Comparison of ENCODE assay signal across 23 mouse cellular contexts in genomic region chr6:55131301-55131700, GRCm38 (mm10). TPM values are rescaled to one million over a fixed set of nuclear protein-coding genes. Genes with fewer than 3 reads are reported as not detected.
DNase-seq lines count a peak whose midpoint lies in the region; ATAC-seq and TF ChIP-seq lines count a peak whose summit lies in the region.
"Had no signal": no experiment of that assay in that cellular context is flagged by ENCODE, and none has a peak within 500 bp of the region (broad histone marks: within the 10 kb centered on the region; RNA-seq: fewer than 3 reads in every experiment).

No protein-coding gene starts in this region.

- DNase-seq in gastrocnemius, adult 18-20 months (ENCODE audit: low spot score), result peak; percentile 48
- no peak for DNase-seq in gastrocnemius, postnatal 4 days (ENCODE audit: low spot score in 2 of 2)
- no peak for DNase-seq in heart, postnatal 4 days
- no peak for DNase-seq in heart, adult 18-20 months
- DNase-seq in lung, adult 2 months, result no peak
- DNase-seq: cerebellum, adult 11-12 months; cerebellum, adult 9-10 months; cerebellum, postnatal 25 days; gastrocnemius, postnatal 25 days; kidney, adult 11 months; kidney, adult 9 months had no signal

- TF ChIP-seq POLR2A in lung, adult 2 months (IDR thresholded peaks at IDR 0.05; ENCODE audit: borderline replicate concordance, extremely low read depth, low read depth, low read length), result no peak

- peaks cover 31% of the 10 kb centered on the region for H3K4me1 ChIP-seq in heart, embryonic 11.5 days (ENCODE audit: control insufficient read depth, insufficient read depth, low read length)
- H3K4me1 ChIP-seq in heart, embryonic 15.5 days (replicated peaks), result peaks cover 40% of the 10 kb centered on the region
- H3K4me1 ChIP-seq in lung, embryonic 15.5 days, result peaks cover 11% of the 10 kb centered on the region; the same call in 1 of the 2 replicates
- no peaks in the 10 kb centered on the region for H3K4me1 ChIP-seq in lung, adult 2 months (ENCODE audit: control insufficient read depth, insufficient read depth, low read length)
- H3K4me1 ChIP-seq: forebrain, embryonic 15.5 days; hindbrain, embryonic 13.5 days had no signal

- TF ChIP-seq CTCF in lung, adult 2 months (IDR thresholded peaks at IDR 0.05; ENCODE audit: insufficient read depth, low read length), result no peak

- no peak for ATAC-seq in heart, embryonic 11.5 days (replicated peaks; ENCODE audit: insufficient number of reproducible peaks, low FRiP score, low TSS enrichment)
- no peak for ATAC-seq in heart, embryonic 15.5 days (replicated peaks; ENCODE audit: insufficient number of reproducible peaks, insufficient read depth, low FRiP score, low read depth)
- no peak for ATAC-seq in lung, embryonic 15.5 days (ENCODE audit: borderline replicate concordance, extremely low read depth, low FRiP score, low TSS enrichment)
- ATAC-seq: activated CD4-positive, CD25-positive, alpha-beta regulatory T cell, adult 4 months; forebrain, embryonic 15.5 days; hindbrain, postnatal 0 days; Patski had no signal

- WGBS in heart, embryonic 11.5 days (ENCODE audit: insufficient replicate concordance), result 72% methylated on average over 4 of the region's 4 CpGs
- 72% methylated on average over 4 of the region's 4 CpGs for WGBS in heart, embryonic 15.5 days
- WGBS in lung, embryonic 15.5 days, result 73% methylated on average over 4 of the region's 4 CpGs
- 76% methylated on average over 4 of the region's 4 CpGs for WGBS in lung, adult 2 months

- no peak overlapping the region for H3K4me2 ChIP-seq in heart, embryonic 11.5 days
- peak overlapping the region; percentile 29 for H3K4me2 ChIP-seq in heart, embryonic 15.5 days
- H3K4me2 ChIP-seq in lung, embryonic 15.5 days, result no peak overlapping the region
- H3K4me2 ChIP-seq: embryonic facial prominence, embryonic 12.5 days; forebrain, embryonic 15.5 days; hindbrain, embryonic 13.5 days had no signal

- H3K9me3 ChIP-seq in heart, embryonic 11.5 days (replicated peaks; ENCODE audit: control insufficient read depth, low read length), result no peaks in the 10 kb centered on the region
- no peaks in the 10 kb centered on the region for H3K9me3 ChIP-seq in heart, embryonic 15.5 days (replicated peaks)
- no peaks in the 10 kb centered on the region for H3K9me3 ChIP-seq in lung, embryonic 15.5 days
- H3K9me3 ChIP-seq: embryonic facial prominence, embryonic 12.5 days; forebrain, embryonic 15.5 days; hindbrain, embryonic 13.5 days had no signal

- H3K27ac ChIP-seq in heart, embryonic 11.5 days (ENCODE audit: low read depth, low read length), result peak overlapping the region; percentile 8; the same call in 1 of the 2 replicates
- peak overlapping the region; percentile 72 for H3K27ac ChIP-seq in heart, embryonic 15.5 days
- H3K27ac ChIP-seq in lung, embryonic 15.5 days, result 0 out of 2 replicates have a peak overlapping the region, but pooled peaks have one; percentile 26
- H3K27ac ChIP-seq: embryonic facial prominence, embryonic 12.5 days; forebrain, embryonic 15.5 days; hindbrain, embryonic 13.5 days; hindbrain, postnatal 0 days; kidney, postnatal 0 days had no signal

- H3K9ac ChIP-seq in heart, embryonic 11.5 days (ENCODE audit: low read depth, low read length), result no peak overlapping the region
- no peak overlapping the region for H3K9ac ChIP-seq in heart, embryonic 15.5 days
- no peak overlapping the region for H3K9ac ChIP-seq in lung, embryonic 15.5 days
- H3K9ac ChIP-seq: embryonic facial prominence, embryonic 12.5 days; forebrain, embryonic 15.5 days; hindbrain, embryonic 13.5 days had no signal

- no peak overlapping the region for H3K4me3 ChIP-seq in heart, embryonic 11.5 days (ENCODE audit: low read depth, low read length)
- H3K4me3 ChIP-seq in heart, embryonic 15.5 days, result peak overlapping the region; percentile 11; the same call in 1 of the 2 replicates
- H3K4me3 ChIP-seq in lung, embryonic 15.5 days, result no peak overlapping the region
- no peak overlapping the region for H3K4me3 ChIP-seq in lung, adult 2 months (replicated peaks; ENCODE audit: extremely low read depth, low read depth, low read length)
- H3K4me3 ChIP-seq: embryonic facial prominence, embryonic 12.5 days; forebrain, embryonic 15.5 days; hindbrain, embryonic 13.5 days had no signal

- no peaks in the 10 kb centered on the region for H3K36me3 ChIP-seq in heart, embryonic 11.5 days (ENCODE audit: control insufficient read depth, insufficient read depth, low read length)
- H3K36me3 ChIP-seq in heart, embryonic 15.5 days, result no peaks in the 10 kb centered on the region
- H3K36me3 ChIP-seq in lung, embryonic 15.5 days, result no peaks in the 10 kb centered on the region
- H3K36me3 ChIP-seq: embryonic facial prominence, embryonic 12.5 days; forebrain, embryonic 15.5 days; hindbrain, embryonic 13.5 days had no signal

- H3K27me3 ChIP-seq in heart, embryonic 11.5 days (ENCODE audit: control insufficient read depth, insufficient read depth, low read length), result no peaks in the 10 kb centered on the region
- H3K27me3 ChIP-seq in heart, embryonic 15.5 days, result no peaks in the 10 kb centered on the region
- H3K27me3 ChIP-seq in lung, embryonic 15.5 days, result no peaks in the 10 kb centered on the region
- H3K27me3 ChIP-seq: embryonic facial prominence, embryonic 12.5 days; forebrain, embryonic 15.5 days; hindbrain, embryonic 13.5 days had no signal

RNA-seq across cellular contexts. Expression of gene Crhr2, which starts 1.5 kb away (rescaled TPM):
- total RNA-seq in gastrocnemius, adult 18-20 months (2021), result 10 to 100 TPM; 17.6 to 26.5 TPM
- 1 to 10 TPM; 3.5 to 4.1 TPM for total RNA-seq in gastrocnemius, postnatal 4 days (2021)
- polyA plus RNA-seq in heart, embryonic 11.5 days (2014; fragmentation: Nextera tagmentation; extraction: Ambion mirVana), result 4.2 and 5.3 TPM in 2 replicates
- 10 to 100 TPM; 11.4 to 12.0 TPM for total RNA-seq in heart, postnatal 4 days (2021)
- polyA plus RNA-seq in heart, embryonic 15.5 days (2015; fragmentation: Nextera tagmentation; extraction: Ambion mirVana), result 10.2 and 11.9 TPM in 2 replicates
- 10 to 100 TPM; 19.9 to 20.1 TPM for total RNA-seq in heart, adult 18-20 months (2021)
- 0.31 and 0.42 TPM in 2 replicates for polyA plus RNA-seq in lung, embryonic 15.5 days (2015; fragmentation: Nextera tagmentation; extraction: Ambion mirVana)
- 1.3 and 4.9 TPM in 2 replicates for polyA plus RNA-seq in lung, adult 2 months (2012; rRNA removed)
- total RNA-seq: CH12.LX; hematopoietic stem cell, adult 5-6 weeks had no signal
- polyA plus RNA-seq: activated CD4-positive, CD25-positive, alpha-beta regulatory T cell, adult 4 months; Patski had no signal

RNA-seq across cellular contexts. Expression of gene Inmt, which starts 43.5 kb away (rescaled TPM):
- 10 to 100 TPM; 13.8 to 16.1 TPM for total RNA-seq in gastrocnemius, adult 18-20 months (2021)
- not detected for total RNA-seq in gastrocnemius, postnatal 4 days (2021)
- not detected in 2 replicates for polyA plus RNA-seq in heart, embryonic 11.5 days (2014; fragmentation: Nextera tagmentation; extraction: Ambion mirVana)
- total RNA-seq in heart, postnatal 4 days (2021), result not detected
- 0.13 TPM in 1 of 2 replicates, not detected in the other for polyA plus RNA-seq in heart, embryonic 15.5 days (2015; fragmentation: Nextera tagmentation; extraction: Ambion mirVana)
- total RNA-seq in heart, adult 18-20 months (2021), result 10 to 100 TPM; 31.1 to 33.0 TPM
- 0.15 and 0.24 TPM in 2 replicates for polyA plus RNA-seq in lung, embryonic 15.5 days (2015; fragmentation: Nextera tagmentation; extraction: Ambion mirVana)
- 1,586 and 1,614 TPM in 2 replicates for polyA plus RNA-seq in lung, adult 2 months (2012; rRNA removed)
- total RNA-seq: CH12.LX; hematopoietic stem cell, adult 5-6 weeks had no signal
- polyA plus RNA-seq: activated CD4-positive, CD25-positive, alpha-beta regulatory T cell, adult 4 months; forebrain, embryonic 15.5 days; hindbrain, embryonic 13.5 days; hindbrain, postnatal 0 days had no signal

Comparison
In these comparisons a context has a peak if more than half of its experiments do, and no peak if none do; other contexts are left out.
1. RNA of gene Inmt, which starts 43.5 kb away (total RNA-seq): 31.1 to 33.0 TPM in heart, adult 18-20 months and 13.8 to 16.1 TPM in gastrocnemius, adult 18-20 months; not detected in gastrocnemius, postnatal 4 days and not detected in heart, postnatal 4 days; every median in the first group is over 10 times any median in the second.
2. H3K27ac ChIP-seq: peak in every context shown above with its lines; median percentile 72 in heart, embryonic 15.5 days; 26 in lung, embryonic 15.5 days; 8 in heart, embryonic 11.5 days.